Mouse (Mus musculus) lung, adult 2 months (tissue): ENCODE measurements around the gene Il11. TPM values are rescaled to one million over a fixed set of nuclear protein-coding genes. Genes with fewer than 3 reads are reported as not detected.

ENCODE experiments used
- DNase-seq: peaks from one replicate; pipeline ENCODE4 v3.0.0; 2022
- H3K4me1 ChIP-seq: fragments of 200-500 bp; 2 replicates; pipeline ENCODE4 v1.6.1; 2011; ENCODE audit warnings: low read length; ENCODE audit not compliant: control insufficient read depth, insufficient read depth
- H3K4me3 ChIP-seq: fragments of 200-500 bp; replicated peaks from 2 replicates; pipeline ENCODE3; 2011; ENCODE audit warnings: low read depth, mild to moderate bottlenecking, control low read depth, low read length; ENCODE audit errors: extremely low read depth
- CTCF ChIP-seq: fragments of 200-500 bp; IDR thresholded peaks from 2 replicates; pipeline ENCODE4 v1.5.1; 2011; ENCODE audit warnings: mild to moderate bottlenecking, low read length, control low read depth; ENCODE audit not compliant: insufficient read depth
- POLR2A ChIP-seq: fragments of 200-500 bp; IDR thresholded peaks from 2 replicates; pipeline ENCODE4 v1.6.1; 2011; ENCODE audit warnings: low read depth, mild to moderate bottlenecking, control low read depth, low read length, borderline replicate concordance; ENCODE audit errors: extremely low read depth
- WGBS: fragments of 180-500 bp; shearing (Covaris S2); methylation state at CpG from one replicate; pipeline ENCODE4 v1.1.7; 2018; 5-methylcytosine and 5-hydroxymethylcytosine counted together
- polyA plus RNA-seq: library from polyadenylated mRNA; depleted of rRNA; stranded (reverse); fragments of >200 nt; gene quantifications from 2 replicates; pipeline ENCODE4 v1.2.3, GENCODE M21; 2012

Gene Il11
- polyA plus RNA-seq, 1 experiment, result 0.65 TPM

DNA sequence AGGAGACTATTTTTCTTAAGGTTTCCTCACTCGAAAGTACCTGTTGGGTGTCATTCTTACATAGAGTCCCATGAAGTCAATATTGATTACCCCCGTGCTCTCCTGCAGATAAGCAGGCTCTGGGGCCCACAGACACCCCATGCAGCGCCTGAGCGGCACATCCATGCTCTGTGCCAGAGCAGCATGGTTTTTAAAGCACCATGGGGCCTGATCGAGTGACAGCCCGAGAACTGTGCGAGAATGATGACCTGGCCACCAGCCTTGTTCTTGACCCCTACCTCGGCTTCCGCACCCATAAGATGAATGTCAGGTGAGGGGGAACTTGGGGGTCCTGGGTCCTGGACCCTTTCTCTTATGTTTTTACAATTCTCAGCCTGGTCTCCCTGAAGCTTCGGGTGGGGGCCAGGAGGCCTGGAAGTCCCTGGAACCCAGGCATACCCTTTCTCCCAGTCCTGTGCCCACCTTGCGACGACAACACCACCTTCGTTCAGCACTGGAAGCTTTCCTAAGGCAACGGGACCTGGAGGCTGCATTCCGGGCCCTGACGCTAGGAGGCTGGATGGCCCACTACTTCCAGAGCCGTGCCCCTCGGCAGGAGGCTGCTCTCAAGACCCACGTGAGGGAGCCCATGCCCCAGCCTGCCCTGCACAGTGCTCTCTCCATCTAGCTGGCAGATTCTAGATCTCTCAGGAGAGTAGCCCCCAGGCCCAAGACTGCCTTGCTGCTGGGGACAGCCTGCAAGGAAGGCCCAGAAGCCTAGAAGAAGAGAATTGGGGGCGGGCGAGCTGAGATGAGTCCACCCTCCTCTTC lies 40.8 kb downstream of the Il11 start:
- H3K4me1 ChIP-seq, result peaks cover 5% of the 10 kb centered on the region; the same call in 1 of the 2 replicates
- TF ChIP-seq CTCF (no peak), POLR2A (no peak)
- DNase-seq, result no peak
- WGBS, result 86% methylated on average over 21 of the region's 21 CpGs
- no peak overlapping the region for H3K4me3 ChIP-seq

GRCm38 (mm10) chr7:4741151-4741550 lies 41.5 kb downstream of the Il11 start:
- WGBS, result 7% methylated on average over 4 of the region's 4 CpGs
- DNase-seq, result peak; percentile 65
- no peak for TF ChIP-seq CTCF
- peak; percentile 45; the same call in 1 of the 2 replicates for TF ChIP-seq POLR2A
- peaks cover 5% of the 10 kb centered on the region; the same call in 1 of the 2 replicates for H3K4me1 ChIP-seq
- peak overlapping the region; percentile 37 for H3K4me3 ChIP-seq

DNA sequence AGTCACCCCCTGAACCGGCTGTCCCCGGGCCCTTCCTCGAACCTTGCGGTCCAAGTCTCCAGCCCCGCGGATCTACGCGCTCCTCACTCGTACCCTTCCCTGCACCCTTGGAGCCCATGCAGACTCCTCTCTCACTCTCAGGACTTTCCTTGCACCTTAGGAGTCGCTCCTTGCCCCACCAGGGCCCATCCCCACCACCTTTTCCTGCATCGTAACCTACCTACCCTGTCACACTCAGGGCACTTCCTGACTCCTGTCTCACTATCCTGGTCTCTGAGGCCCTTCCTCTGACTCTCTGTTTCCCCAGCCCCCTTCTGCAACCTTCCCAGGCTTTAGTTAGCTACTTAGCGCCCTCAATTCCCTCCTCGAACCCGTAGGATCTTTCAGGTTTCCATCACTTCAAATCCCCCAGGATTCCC lies 42.3 kb downstream of the Il11 start:
- no peak for TF ChIP-seq CTCF
- TF ChIP-seq POLR2A, result no peak
- Histone ChIP-seq H3K4me1 (peaks cover 5% of the 10 kb centered on the region; the same call in 1 of the 2 replicates), H3K4me3 (peak overlapping the region; percentile 86)
- no peak for DNase-seq
- under 1% methylated on average over 14 of the region's 14 CpGs for WGBS

DNA sequence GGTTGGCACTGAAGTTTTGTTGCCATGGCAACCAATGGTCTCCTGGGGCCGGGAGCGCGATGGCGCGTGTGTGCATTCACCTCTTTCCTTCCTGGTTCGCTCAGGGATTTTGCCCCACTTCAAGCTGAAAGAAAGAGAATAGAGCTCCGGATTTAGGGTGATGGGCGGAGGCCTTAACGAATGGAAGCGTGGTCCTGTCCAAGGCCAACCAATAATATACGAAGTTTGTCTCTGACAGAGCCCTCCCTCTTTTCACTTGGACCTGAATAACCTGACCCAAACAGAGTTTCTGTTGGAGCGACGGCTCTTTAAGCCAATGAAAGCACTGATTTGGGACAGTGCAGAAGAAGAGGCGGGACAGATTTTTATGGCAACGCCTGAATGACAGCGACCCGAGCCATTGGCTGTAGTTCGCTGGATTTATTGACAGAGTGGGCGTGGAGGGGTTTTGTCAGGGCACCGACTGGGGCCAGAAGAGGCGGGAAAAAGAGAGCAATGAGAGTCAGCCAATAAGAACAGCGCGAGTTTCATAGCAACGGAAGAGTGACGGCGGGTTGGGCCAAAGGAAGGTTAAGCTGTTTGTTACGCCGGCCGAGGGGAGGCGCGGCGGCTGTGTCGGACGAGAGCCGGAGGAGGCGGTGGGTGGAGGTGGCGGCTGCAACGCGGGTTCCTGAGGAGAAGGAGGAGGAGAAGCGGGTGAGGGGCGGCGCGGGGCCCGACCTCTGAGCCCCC lies 42.9 kb downstream of the Il11 start, which contains the start of gene Kmt5c:
Gene Kmt5c, plus strand, starts transcription at position 572 of the 732 bp plus-strand sequence.
- Histone ChIP-seq H3K4me1 (peaks cover 5% of the 10 kb centered on the region; the same call in 1 of the 2 replicates), H3K4me3 (peak within 1 kb of the TSS; percentile 86)
- under 1% methylated on average over 40 of the region's 44 CpGs for WGBS
- peak; percentile 91 for TF ChIP-seq POLR2A
- TF ChIP-seq CTCF, result no peak
- DNase-seq, result peak; percentile 97

GRCm38 (mm10) chr7:4739041-4739543 lies 43.6 kb downstream of the Il11 start:
- peaks cover 5% of the 10 kb centered on the region; the same call in 1 of the 2 replicates for H3K4me1 ChIP-seq
- no peak for DNase-seq
- WGBS, result 36% methylated on average over 10 of the region's 10 CpGs
- TF ChIP-seq CTCF, result no peak
- no peak for TF ChIP-seq POLR2A
- peak overlapping the region; percentile 64 for H3K4me3 ChIP-seq

DNA sequence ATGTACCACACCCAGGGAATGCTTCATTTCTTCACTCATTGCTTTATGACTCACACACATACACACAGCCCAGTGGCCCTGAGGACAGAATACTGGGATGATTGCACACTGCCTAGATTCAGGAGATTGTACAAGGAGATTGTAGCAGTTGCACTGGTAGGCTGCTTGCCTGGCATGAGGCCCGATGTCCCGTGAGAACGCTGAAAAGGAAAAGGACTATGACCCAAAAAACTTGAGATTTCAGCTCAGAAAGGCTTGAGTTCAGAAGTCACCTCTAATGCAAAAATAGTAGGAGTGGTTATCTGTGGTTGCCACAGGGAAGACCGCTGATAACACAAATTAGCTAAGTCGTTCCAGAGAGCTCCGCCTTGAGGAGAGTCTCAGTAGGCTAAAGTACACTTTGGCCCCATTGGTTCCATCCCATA lies 49.7 kb downstream of the Il11 start:
- Histone ChIP-seq H3K4me1 (no peaks in the 10 kb centered on the region), H3K4me3 (no peak overlapping the region)
- DNase-seq, result no peak
- no peak for TF ChIP-seq POLR2A
- TF ChIP-seq CTCF, result no peak
- 51% methylated on average over 6 of the region's 6 CpGs for WGBS

DNA sequence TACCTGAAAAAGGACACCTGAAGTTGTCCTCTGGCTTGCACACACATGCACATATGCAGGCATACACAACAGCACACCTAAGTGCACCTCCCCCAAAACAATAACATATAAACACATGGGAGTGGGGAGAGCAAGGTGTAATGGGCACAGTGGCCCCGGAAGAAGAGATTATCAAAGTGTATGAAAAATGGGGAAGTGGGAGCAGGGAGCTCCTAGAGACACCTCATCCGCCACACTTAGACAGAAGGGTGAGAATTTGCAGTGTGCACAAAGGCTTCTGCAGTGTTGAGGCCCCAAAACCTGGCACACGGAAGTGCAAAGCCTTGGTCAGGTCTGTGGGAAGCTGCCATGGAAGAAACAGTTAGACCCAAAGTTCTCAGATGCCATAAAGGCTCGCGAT lies 51.6 kb downstream of the Il11 start:
- H3K4me1 ChIP-seq, result no peaks in the 10 kb centered on the region
- TF ChIP-seq POLR2A (no peak), CTCF (no peak)
- WGBS, result 77% methylated on average over 5 of the region's 5 CpGs
- no peak for DNase-seq
- H3K4me3 ChIP-seq, result no peak overlapping the region

GRCm38 (mm10) chr7:4725169-4725568 lies 57.5 kb downstream of the Il11 start, which contains the start of gene Tmem150b:
TSS of gene Tmem150b (minus strand) at chr7:4725249.
- 42% methylated on average over 7 of the region's 7 CpGs for WGBS
- no peaks in the 10 kb centered on the region for H3K4me1 ChIP-seq
- no peak for DNase-seq
- no peak within 1 kb of the TSS for H3K4me3 ChIP-seq
- TF ChIP-seq CTCF (no peak), POLR2A (no peak)

- DNase-seq, result no peak
- WGBS, result 9% methylated on average over 3 of the region's 3 CpGs
- Histone ChIP-seq H3K4me1 (no peaks in the 10 kb centered on the region), H3K4me3 (no peak overlapping the region)
- TF ChIP-seq POLR2A, result no peak
- TF ChIP-seq CTCF, result no peak
These were observed 58.3 kb downstream of the Il11 start for GRCm38 (mm10) chr7:4724359-4724758.
